Mouse (Mus musculus) forebrain, embryonic 16.5 days (tissue): ENCODE measurements around the gene Pnpla8. TPM values are rescaled to one million over a fixed set of nuclear protein-coding genes. Genes with fewer than 3 reads are reported as not detected.
A peak's percentile ranks its signal among the peaks of the same experiment; 100 is the strongest.

Experiments used
- ATAC-seq: fragments of 200-750 bp; cut with Nextera tagmentation; 2 replicates; pipeline ENCODE4 v1.8.0; 2017; ENCODE audit warnings: mild to moderate bottlenecking, moderate library complexity
- H3K27ac ChIP-seq: fragments of 300-500 bp; sonication (generic); 2 replicates; pipeline ENCODE4 v1.5.1; 2014; ENCODE audit warnings: low read length, control low read depth
- H3K27me3 ChIP-seq: fragments of 300-500 bp; sonication (generic); replicated peaks from 2 replicates; pipeline ENCODE4 v1.6.1; 2014; ENCODE audit warnings: low read length; ENCODE audit not compliant: control insufficient read depth, insufficient read depth
- H3K36me3 ChIP-seq: fragments of 300-500 bp; sonication (generic); 2 replicates; pipeline ENCODE4 v1.6.1; 2014; ENCODE audit not compliant: control insufficient read depth, insufficient read depth
- H3K4me1 ChIP-seq: fragments of 300-500 bp; sonication (generic); replicated peaks from 2 replicates; pipeline ENCODE4 v1.6.1; 2014; ENCODE audit warnings: low read length; ENCODE audit not compliant: control insufficient read depth, insufficient read depth
- H3K4me2 ChIP-seq: fragments of 300-500 bp; sonication (generic); 2 replicates; pipeline ENCODE4 v1.6.1; 2014; ENCODE audit warnings: mild to moderate bottlenecking, low read length, control low read depth
- H3K4me3 ChIP-seq: fragments of 300-500 bp; sonication (generic); replicated peaks from 2 replicates; pipeline ENCODE4 v1.5.1; 2014; ENCODE audit warnings: mild to moderate bottlenecking, low read length, control low read depth
- H3K9ac ChIP-seq: fragments of 300-500 bp; sonication (generic); replicated peaks from 2 replicates; pipeline ENCODE4 v1.6.1; 2014; ENCODE audit warnings: low read depth, low read length, control low read depth
- H3K9me3 ChIP-seq: fragments of 300-500 bp; sonication (generic); 2 replicates; pipeline ENCODE4 v1.6.1; 2016; ENCODE audit warnings: low read length; ENCODE audit not compliant: control insufficient read depth
- WGBS: fragments of 180-500 bp; shearing (Covaris S2); extraction: QIAGEN DNeasy Blood & Tissue Kit; methylation state at CpG from one replicate; pipeline ENCODE4 v1.1.7; 2014; 5-methylcytosine and 5-hydroxymethylcytosine counted together
- polyA plus RNA-seq: library from polyadenylated mRNA; unstranded; fragments of >200 nt; fragmentation: Nextera tagmentation; extraction: Ambion mirVana; gene quantifications from 2 replicates; pipeline ENCODE4 v1.2.1, GENCODE M21; 2015

Pnpla8 gene
- polyA plus RNA-seq, 1 experiment from 2014 or later, result 154 TPM

DNA sequence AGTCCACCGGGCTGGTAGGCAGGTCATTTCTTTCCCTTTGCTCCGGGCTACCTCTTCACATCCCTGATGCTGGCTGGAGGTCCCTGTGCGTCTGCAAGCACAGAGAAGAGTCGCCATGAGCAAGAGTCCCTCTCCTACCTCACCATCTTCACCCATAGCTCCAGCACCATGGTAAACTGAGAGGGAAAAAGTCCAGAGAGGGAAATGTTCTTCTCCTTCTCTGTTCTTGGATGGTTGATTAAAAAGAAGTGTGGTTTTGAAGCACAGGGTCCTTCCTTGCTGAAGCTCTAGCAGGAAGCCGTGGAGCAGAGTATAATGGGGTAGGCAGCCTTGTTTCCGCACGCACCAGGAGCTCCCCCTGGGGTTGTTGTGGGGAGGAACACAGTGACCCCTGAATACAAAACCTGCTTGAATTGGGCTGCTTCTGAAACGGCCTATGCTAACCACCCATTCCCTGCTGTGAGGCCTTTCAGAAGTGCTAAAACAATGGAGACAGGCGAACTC is 109.1 kb downstream of the Pnpla8 start:
- Histone ChIP-seq H3K36me3 (no peaks in the 10 kb centered on the region), H3K9ac (peak overlapping the region; percentile 91), H3K27me3 (no peaks in the 10 kb centered on the region), H3K4me2 (peak overlapping the region; percentile 75), H3K27ac (peak overlapping the region; percentile 91), H3K9me3 (no peaks in the 10 kb centered on the region), H3K4me3 (peak overlapping the region; percentile 93), H3K4me1 (peaks cover 28% of the 10 kb centered on the region)
- WGBS, result 2% methylated on average over 9 of the region's 9 CpGs
- ATAC-seq, result peak; percentile 51

DNA sequence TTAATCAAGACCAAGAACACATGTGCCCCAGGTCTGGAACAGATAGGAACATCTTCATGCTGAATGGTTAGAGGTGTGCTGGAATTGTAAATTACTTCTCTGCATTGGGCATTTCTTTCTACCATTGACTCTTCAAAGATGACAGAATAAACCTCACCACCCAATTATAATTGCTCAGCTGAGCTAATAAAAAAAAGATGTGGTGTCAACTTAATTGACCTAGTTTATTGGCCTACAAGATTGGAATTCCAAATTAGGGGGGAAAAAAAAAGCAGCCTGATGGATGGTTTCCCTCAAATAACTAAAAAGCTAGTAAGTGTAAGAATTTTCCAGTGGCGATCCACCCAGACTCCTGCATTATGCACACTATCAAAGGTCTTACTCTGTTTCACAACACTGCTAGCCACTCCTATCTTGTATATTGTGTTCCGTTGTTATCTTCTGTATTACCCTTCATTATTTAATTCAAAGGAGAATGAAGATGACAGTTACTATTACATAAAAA is 116.0 kb downstream of the Pnpla8 start:
- no peak for ATAC-seq
- H3K4me1 ChIP-seq, result peaks cover 24% of the 10 kb centered on the region

DNA sequence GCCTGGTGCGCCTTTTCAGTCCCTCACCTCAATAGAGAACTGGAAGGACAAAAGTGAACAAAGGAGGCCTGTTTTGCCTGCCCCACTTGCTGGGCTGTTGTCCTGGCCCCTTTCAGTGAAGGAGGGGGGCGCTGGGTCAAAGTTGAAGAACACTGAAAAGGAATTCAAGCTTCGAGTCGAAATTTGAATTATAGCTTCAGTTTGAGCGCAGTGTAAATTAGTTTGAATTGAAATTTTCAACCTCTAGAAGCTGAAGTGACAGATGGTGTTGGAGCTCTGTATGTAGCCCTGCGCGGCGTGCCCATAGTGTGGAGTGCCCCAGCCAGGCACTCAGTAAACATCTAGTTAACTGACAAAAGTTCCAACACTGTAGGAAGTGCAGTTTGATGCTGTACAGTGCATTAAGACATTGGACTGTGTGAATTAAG is 117.0 kb downstream of the Pnpla8 start:
- H3K4me1 ChIP-seq, result peaks cover 21% of the 10 kb centered on the region
- no peak overlapping the region for H3K9ac ChIP-seq
- H3K36me3 ChIP-seq, result peaks cover 4% of the 10 kb centered on the region; the same call in 1 of the 2 replicates
- no peak overlapping the region for H3K4me3 ChIP-seq
- H3K27ac ChIP-seq, result peak overlapping the region; percentile 62
- no peaks in the 10 kb centered on the region for H3K27me3 ChIP-seq
- H3K4me2 ChIP-seq, result peak overlapping the region; percentile 19; the same call in 1 of the 2 replicates
- ATAC-seq, result peak; percentile 97
- WGBS, result 3% methylated on average over 8 of the region's 8 CpGs
- no peaks in the 10 kb centered on the region for H3K9me3 ChIP-seq

More for the DNA sequence above, 116.0 kb downstream of the Pnpla8 start:
- Histone ChIP-seq H3K4me2 (no peak overlapping the region), H3K4me3 (no peak overlapping the region), H3K9ac (no peak overlapping the region), H3K27me3 (no peaks in the 10 kb centered on the region), H3K27ac (no peak overlapping the region), H3K9me3 (no peaks in the 10 kb centered on the region), H3K36me3 (0 out of 2 replicates have a peak, but pooled peaks cover 4% of the 10 kb centered on the region)
- 24% methylated on average over 2 of the region's 2 CpGs for WGBS

DNA sequence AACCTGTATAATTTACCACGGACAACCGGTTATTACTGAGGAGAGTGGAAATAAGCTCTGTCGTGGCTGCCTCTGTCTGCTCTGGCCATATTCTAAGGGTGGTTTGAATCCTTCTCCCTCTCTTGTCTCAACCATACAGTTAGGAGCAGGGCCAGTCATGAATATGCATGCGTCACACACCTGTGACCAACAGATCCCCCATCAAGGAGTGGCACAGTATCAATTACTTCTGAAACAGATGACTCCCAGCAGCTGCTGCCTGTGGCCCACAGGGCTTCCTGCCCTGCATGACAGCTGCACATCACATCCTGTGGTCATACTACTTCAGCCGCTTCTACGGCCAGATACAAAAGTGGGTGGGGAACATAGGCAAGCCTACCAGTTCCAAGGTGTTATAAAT is 122.9 kb downstream of the Pnpla8 start:
- no peaks in the 10 kb centered on the region for H3K27me3 ChIP-seq
- no peak overlapping the region for H3K4me3 ChIP-seq
- 67% methylated on average over 6 of the region's 6 CpGs for WGBS
- no peak overlapping the region for H3K27ac ChIP-seq
- no peaks in the 10 kb centered on the region; the same call in 1 of the 2 replicates for H3K36me3 ChIP-seq
- H3K9ac ChIP-seq, result no peak overlapping the region
- H3K4me1 ChIP-seq, result peaks cover 16% of the 10 kb centered on the region
- no peaks in the 10 kb centered on the region for H3K9me3 ChIP-seq
- H3K4me2 ChIP-seq, result no peak overlapping the region
- ATAC-seq, result no peak

DNA sequence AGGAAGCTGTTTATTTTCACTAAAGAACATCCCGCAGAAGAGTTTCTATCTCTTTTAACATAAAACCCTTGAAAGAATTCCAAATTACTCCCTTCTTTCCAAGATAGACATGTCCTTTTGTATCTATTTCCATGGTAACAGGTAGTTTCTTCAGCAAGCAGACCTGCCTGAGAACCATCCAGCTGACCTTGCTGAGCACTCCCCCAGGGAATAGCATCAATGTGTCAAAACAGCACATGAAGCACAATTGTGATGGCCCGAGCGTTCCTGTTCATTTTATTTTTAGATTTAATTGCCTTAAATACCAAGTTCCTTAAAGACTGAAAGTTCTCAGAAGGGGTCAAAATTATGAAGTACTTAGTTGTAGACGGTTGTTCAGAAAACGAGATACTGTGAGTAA is 124.1 kb downstream of the Pnpla8 start:
- Histone ChIP-seq H3K9ac (no peak overlapping the region), H3K4me1 (peaks cover 16% of the 10 kb centered on the region), H3K27ac (no peak overlapping the region), H3K4me2 (no peak overlapping the region), H3K36me3 (no peaks in the 10 kb centered on the region; the same call in 1 of the 2 replicates), H3K27me3 (no peaks in the 10 kb centered on the region), H3K4me3 (no peak overlapping the region), H3K9me3 (no peaks in the 10 kb centered on the region)
- no peak for ATAC-seq
- WGBS, result 9% methylated on average over 5 of the region's 5 CpGs

DNA sequence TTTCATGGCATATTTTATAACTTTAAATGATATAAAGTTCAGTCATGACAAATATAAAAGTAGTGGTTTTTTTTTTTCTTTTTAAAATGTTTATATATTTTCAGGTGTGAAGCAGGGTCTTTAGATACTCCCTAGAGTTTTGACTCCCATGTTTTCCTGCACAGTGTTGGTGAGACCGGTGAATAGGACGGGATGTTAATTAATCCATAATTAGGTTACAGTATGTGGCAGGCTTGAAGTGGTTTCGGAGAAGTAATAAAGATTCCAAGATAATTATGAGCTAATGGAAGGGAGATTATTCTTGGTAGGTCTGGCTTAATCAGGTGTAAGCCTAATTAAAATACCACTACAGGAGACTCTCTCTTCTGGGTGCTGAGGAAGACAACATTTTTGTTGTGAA is 125.0 kb downstream of the Pnpla8 start:
- H3K27me3 ChIP-seq, result no peaks in the 10 kb centered on the region
- H3K9ac ChIP-seq, result no peak overlapping the region
- H3K27ac ChIP-seq, result no peak overlapping the region
- no peaks in the 10 kb centered on the region; the same call in 1 of the 2 replicates for H3K36me3 ChIP-seq
- H3K9me3 ChIP-seq, result no peaks in the 10 kb centered on the region
- ATAC-seq, result 0 out of 2 replicates have a peak, but pooled peaks have one; percentile 54
- 8% methylated on average over 3 of the region's 3 CpGs for WGBS
- H3K4me2 ChIP-seq, result no peak overlapping the region
- peaks cover 14% of the 10 kb centered on the region for H3K4me1 ChIP-seq
- H3K4me3 ChIP-seq, result no peak overlapping the region

DNA sequence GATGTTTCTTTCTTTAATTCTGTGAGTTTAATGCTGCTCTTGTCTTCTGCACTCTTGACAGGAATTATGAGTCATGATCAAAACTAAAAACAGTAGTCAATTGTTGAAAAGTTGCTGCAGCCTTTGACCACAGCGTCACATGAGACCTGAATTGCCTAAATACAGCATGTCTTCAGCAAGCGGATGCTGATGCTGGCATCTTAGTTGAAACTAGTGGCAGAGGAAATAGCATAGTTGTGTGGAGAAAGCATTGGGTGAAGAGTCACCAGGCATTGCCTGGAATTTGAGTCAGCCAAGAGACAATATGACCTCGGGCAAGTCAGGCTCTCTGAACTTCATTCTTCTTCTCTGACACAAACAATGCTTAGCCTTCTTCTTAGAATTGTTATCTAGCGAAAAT is 133.9 kb downstream of the Pnpla8 start:
- no peaks in the 10 kb centered on the region for H3K36me3 ChIP-seq
- H3K4me2 ChIP-seq, result no peak overlapping the region
- no peaks in the 10 kb centered on the region for H3K9me3 ChIP-seq
- 90% methylated on average over 4 of the region's 4 CpGs for WGBS
- no peaks in the 10 kb centered on the region for H3K4me1 ChIP-seq
- H3K27me3 ChIP-seq, result no peaks in the 10 kb centered on the region
- H3K9ac ChIP-seq, result no peak overlapping the region
- H3K27ac ChIP-seq, result no peak overlapping the region
- ATAC-seq, result no peak
- no peak overlapping the region for H3K4me3 ChIP-seq

DNA sequence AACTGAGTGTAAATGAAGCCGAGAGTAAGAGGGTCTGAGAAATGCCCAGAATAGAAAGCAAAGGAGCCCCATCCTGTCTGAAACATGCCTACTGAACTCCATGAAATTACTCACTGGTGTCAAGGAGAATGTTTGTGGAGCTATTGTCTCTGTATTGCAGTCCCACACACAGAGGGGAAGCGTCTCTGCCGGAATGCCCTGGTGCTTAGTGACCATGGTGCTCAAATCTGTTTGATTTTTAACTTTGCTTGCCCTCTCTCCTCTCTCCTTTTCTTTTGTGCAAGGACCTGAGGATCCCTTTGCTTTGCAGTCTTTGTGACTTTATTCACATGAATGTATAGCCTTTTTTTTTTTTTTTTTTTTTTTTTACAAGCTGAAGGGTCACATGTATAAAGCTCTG is 136.3 kb downstream of the Pnpla8 start:
- Histone ChIP-seq H3K9ac (no peak overlapping the region), H3K4me2 (no peak overlapping the region), H3K4me3 (no peak overlapping the region), H3K36me3 (no peaks in the 10 kb centered on the region), H3K9me3 (no peaks in the 10 kb centered on the region), H3K27me3 (no peaks in the 10 kb centered on the region), H3K4me1 (no peaks in the 10 kb centered on the region), H3K27ac (no peak overlapping the region)
- 15% methylated on average over 3 of the region's 3 CpGs for WGBS
- ATAC-seq, result no peak

DNA sequence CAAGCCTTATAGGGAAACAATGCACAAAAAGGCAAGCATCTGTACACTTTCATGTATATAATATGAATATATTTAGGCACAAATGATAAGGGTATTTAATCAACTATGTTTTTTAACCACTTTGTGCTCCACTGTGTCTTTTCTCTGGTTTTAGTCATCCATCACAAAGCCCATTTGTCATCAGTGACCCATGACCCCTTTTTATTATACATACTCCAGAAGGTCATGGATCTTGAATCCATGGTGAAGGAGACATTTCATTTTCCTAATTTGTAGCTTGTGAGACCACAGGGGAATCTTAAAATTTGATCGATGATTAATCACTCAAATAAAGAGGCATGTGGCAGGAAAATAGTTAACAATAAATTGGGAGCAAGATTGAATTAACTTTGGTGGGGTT is 136.7 kb downstream of the Pnpla8 start:
- Histone ChIP-seq H3K36me3 (no peaks in the 10 kb centered on the region), H3K9ac (no peak overlapping the region), H3K4me2 (no peak overlapping the region), H3K4me3 (no peak overlapping the region), H3K27ac (no peak overlapping the region), H3K4me1 (no peaks in the 10 kb centered on the region), H3K27me3 (no peaks in the 10 kb centered on the region), H3K9me3 (no peaks in the 10 kb centered on the region)
- 55% methylated on average over 1 of the region's 1 CpGs for WGBS
- no peak for ATAC-seq
